Mouse (Mus musculus) megakaryocyte, adult 5-6 weeks (primary cell): Measurements from ENCODE around the gene Hmga2. TPM values are rescaled to one million over a fixed set of nuclear protein-coding genes. Genes with fewer than 3 reads are reported as not detected.
A peak's percentile ranks its signal among the peaks of the same experiment; 100 is the strongest.

Source experiments
- ATAC-seq: 2 replicates; pipeline ENCODE4 v1.8.0; 2016; ENCODE audit warnings: mild to moderate bottlenecking, inconsistent platforms; ENCODE audit not compliant: poor library complexity, severe bottlenecking
- total RNA-seq, 2 experiments: library from RNA; stranded (forward) in 1 of 2; stranded (reverse) in 1 of 2; fragments of 153-499, 151-499 nt in 1 of 2; fragments of 221-1000, 200-1000 nt in 1 of 2; gene quantifications; 2 replicates each; pipeline versions ENCODE4 v1.2.3 to v1.2.4; 2015 to 2017

Hmga2 gene
- total RNA-seq, 2 experiments from 2014 or later = 0.15 to 0.42 TPM

DNA sequence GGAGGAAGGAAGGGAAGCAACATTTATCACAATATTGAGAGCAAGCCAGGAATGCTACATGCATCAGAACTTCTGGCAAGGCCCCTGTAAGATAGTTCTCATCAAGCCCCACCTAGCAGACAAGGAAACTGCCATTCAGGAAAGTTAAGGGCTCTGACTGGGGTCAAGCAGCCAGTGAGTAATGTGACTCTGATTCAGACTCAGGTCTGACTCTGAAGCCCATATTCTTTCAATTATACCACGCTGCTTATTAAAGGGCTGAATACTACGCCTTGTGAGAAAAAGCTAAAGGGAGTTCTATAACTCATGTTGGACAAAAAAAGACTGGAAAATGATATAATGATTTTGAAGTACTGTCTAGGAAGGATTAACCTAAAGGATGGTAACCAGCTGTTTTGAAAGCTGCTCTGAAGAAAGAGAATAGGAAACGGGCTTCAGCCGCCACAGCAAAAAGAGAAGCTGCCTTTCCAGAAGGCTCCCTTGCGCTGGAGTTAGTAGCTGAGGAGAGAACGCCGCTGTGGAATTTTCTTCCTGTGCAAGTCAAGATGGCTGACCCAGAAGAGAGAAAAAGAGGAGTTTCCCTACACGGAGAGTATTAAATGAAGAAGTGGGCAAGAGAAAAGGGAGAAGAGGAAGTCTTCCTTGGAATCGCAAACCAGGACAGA lies 76.3 kb downstream of the Hmga2 start:
- ATAC-seq = no peak

GRCm38 (mm10) chr10:120398745-120399144 lies 77.5 kb downstream of the Hmga2 start:
- ATAC-seq = no peak

- ATAC-seq = no peak
Observed at GRCm38 (mm10) chr10:120397211-120397631, 79.0 kb downstream of the Hmga2 start.

GRCm38 (mm10) chr10:120395550-120395949 lies 80.7 kb downstream of the Hmga2 start:
- ATAC-seq = no peak

DNA sequence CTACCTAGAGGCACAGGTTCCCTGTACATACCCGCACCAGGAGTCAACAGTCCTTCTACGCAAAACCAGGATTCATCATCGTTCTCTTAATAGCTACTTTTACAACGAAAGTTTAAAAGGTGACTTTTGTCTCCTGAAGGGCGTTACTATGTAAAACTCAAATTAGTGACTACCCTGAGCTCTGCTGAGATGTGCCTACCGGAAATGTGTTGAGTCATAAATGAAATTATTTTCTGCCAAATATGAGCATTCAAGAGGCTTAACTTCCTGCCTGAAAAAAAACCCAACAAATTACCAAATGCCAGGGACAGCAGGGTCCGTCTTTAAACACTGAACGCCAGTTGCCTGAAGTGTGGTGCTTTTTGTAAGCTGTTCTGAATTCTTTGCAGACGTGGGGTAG lies 81.5 kb downstream of the Hmga2 start:
- no peak for ATAC-seq

DNA sequence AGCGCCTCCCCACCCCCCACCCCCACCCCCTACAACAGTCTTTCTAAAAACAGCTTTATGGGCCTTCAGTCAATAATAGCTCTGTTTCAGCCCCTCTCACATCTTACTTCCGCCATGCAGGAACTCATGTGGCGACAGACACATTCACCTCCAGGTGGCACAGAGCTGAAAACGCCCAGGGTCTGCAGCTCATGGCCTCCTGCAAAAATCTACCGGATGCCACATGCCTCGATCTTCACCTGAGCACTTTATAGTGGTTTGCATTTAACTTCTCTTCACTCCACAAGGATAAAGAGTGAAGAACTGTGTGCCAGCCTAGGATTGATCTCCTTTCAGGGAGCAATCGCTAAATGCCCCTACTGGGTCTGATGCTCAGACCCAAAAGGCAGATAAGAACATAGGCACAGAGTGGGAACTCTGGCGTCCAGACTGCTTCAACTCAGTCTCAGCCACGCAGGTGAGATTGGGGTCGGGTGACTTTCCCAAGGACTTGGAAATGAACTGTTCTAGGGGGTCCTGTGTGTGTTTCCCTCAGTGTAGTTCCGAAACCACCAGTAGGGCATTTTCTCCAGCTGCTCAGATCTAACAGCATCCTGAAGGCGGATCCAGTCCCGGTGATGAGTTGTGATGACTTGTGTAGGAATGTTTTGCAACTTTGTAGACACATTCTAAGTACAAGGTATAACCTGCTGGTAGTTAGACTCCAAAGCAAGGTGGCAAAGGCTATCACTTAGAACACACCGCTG lies 84.1 kb downstream of the Hmga2 start:
- no peak for ATAC-seq

GRCm38 (mm10) chr10:120390912-120391835 lies 85.1 kb downstream of the Hmga2 start:
- no peak for ATAC-seq

DNA sequence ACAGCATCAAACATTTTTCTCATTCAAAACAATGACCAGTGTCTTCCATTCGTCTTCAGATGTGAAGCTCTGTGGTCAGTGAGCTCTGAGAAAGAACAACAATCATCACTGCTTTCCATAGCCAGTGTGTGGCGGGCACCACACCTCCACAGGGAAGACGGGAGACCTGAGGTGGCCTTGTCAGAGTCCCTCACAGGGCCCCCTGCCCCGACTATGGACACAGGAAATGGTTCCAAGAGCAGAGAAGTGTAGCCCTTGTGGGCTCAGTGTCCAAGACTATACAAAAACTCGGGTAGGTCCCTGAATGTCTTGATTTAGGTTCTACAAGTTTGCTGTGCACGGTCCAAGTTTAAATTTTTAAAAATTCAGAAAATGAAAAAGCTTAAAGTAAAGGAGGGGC lies 86.6 kb downstream of the Hmga2 start:
- no peak for ATAC-seq

DNA sequence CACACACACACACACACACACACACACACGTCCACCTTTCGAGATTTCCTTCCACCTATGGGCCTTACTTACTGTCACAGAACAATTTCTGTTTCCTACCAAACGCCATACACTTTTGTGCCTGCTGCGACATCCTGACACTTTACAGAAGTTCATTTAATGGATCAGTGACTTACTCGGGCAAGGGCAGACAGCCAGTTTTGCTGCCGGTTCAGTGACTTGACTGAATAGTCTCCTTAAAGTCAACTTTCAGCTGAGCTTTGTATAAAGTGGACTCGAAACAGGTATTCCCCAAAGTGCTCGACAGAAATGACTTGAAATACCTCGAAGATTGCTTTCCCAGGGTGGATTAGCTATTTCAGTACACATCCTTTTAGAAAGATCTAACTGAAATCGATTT lies 87.3 kb downstream of the Hmga2 start:
- ATAC-seq = no peak

GRCm38 (mm10) chr10:120388400-120388871 lies 87.8 kb downstream of the Hmga2 start:
- ATAC-seq = 0 out of 2 replicates have a peak, but pooled peaks have one; percentile 8

GRCm38 (mm10) chr10:120387105-120387504 lies 89.2 kb downstream of the Hmga2 start:
- ATAC-seq = no peak

DNA sequence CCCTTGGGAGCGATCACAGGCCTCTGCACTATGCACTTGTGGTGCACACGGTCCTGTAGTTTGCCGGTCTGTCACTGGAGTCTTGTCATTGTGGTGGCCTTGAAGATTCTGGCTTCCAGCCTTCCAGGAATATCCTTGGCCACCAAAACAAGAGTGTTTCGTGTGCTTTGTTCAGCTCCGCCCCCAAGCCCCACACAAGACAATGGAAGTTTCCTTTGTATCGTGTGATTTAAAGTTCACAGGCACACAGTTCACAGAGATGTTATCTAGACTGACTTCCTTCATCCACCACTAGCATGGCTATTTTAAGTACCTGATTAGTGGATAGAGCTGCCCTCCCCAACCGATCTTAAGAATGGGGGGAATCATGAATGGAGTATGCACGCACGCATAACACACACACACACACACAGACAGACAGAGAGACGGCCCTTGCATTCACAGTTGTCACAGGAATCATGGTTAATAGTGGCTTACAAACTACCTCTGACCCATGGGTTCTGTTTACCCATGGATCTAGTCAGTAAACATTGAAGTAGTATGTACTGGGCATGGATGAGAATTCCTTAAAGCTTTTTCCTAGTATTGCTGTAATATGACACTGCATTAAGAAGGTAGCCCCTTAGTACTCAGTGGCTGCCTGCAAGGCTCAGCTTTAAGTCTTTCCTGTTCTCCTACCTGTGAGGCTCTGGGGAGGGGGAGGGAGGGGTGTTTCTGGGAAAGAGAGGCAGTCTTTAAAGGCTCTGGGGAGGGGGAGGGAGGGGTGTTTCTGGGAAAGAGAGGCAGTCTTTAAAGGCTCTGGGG lies 91.3 kb downstream of the Hmga2 start:
- ATAC-seq = no peak

- ATAC-seq = no peak
Observed at GRCm38 (mm10) chr10:120384040-120384439, 92.2 kb downstream of the Hmga2 start.

DNA sequence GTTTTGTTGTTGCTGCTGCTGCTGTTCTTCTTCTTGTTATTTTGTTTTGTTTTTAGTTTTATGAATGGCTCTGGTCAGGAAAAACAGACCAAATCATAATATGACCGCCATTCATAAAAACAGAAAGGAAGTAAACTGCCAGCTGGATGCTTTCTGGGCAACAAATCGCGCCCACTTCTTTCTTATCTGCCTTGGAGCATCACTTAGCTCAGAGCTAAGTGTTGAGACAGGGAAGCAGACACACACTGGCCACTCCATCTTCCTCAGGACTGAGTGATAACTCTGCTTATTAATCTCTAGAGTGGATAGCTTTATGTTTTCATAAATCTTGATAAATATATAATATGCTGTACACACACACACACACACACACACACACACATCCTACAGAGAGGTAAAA lies 98.5 kb downstream of the Hmga2 start:
- ATAC-seq = no peak

- ATAC-seq = peak; percentile 79
Observed at GRCm38 (mm10) chr10:120377327-120377752, 98.9 kb downstream of the Hmga2 start.

GRCm38 (mm10) chr10:120375438-120375837 lies 100.8 kb downstream of the Hmga2 start:
- ATAC-seq = no peak

GRCm38 (mm10) chr10:120371215-120371614 lies 105.1 kb downstream of the Hmga2 start:
- ATAC-seq = no peak

DNA sequence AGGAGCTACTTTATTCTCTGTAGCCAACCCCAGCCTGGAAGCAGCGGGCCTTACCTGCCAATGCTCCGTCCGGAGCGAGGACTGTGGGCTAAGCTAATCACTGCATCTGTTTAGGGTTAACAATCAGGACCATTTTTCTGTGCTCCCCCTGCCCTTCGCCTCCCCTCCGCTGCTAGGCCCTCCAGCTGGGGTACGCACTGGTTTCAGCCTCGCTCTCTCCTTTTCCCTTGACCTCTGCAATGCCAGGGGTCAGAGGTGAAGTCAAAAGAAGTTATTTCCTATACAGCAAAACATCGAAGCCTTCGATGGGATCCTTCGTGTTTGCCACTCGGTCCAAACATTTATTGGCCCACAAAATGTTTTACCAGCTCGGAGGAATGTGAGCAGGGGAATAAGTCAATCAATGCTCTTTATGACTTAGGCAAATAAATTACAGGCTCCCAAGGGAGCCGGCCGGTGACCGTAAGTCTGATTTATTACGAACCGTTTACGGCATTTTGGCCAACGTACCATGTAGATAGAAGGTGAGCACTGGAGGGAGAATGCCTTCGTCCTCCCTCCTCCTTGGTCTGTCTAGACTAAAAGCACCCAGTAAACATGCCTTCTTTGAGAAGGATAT lies 107.0 kb downstream of the Hmga2 start:
- no peak for ATAC-seq

DNA sequence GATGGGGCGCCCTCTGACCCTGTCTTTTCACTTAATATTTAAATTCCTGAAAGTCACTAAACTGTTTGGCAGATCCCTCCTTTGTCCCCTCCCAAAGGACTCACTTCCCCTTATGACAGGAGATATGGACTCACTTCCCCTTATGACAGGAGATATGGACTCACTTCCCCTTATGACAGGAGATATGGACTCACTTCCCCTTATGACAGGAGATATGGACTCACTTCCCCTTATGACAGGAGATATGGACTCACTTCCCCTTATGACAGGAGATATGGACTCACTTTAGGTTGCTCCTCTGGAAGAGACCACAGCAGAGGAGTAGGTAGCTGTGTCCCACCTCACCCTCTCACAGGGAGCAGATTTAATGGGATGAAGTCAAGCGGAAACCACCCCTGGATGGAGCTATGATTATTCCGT lies 110.1 kb downstream of the Hmga2 start:
- peak; percentile 83 for ATAC-seq
